Mouse (Mus musculus) midbrain, embryonic 11.5 days (tissue): ENCODE measurements around the gene Babam1. TPM values are rescaled to one million over a fixed set of nuclear protein-coding genes. Genes with fewer than 3 reads are reported as not detected.

Source experiments
- ATAC-seq: fragments of 200-750 bp; cut with Nextera tagmentation; 2 replicates; pipeline ENCODE4 v1.8.0; 2017; ENCODE audit warnings: moderate TSS enrichment, moderate library complexity; ENCODE audit not compliant: low FRiP score
- DNase-seq: peaks from one replicate; pipeline ENCODE4 v3.0.0; 2015; ENCODE audit warnings: low spot score; ENCODE audit errors: missing footprints
- H3K27ac ChIP-seq: fragments of 300-500 bp; sonication (generic); 2 replicates; pipeline ENCODE4 v1.5.1; 2014; ENCODE audit warnings: low read depth, low read length
- H3K27me3 ChIP-seq: fragments of 300-500 bp; sonication (generic); 2 replicates; pipeline ENCODE4 v1.6.1; 2014; ENCODE audit warnings: mild to moderate bottlenecking, low read length, moderate library complexity, mixed read lengths; ENCODE audit not compliant: control insufficient read depth, insufficient read depth
- H3K36me3 ChIP-seq: fragments of 300-500 bp; sonication (generic); 2 replicates; pipeline ENCODE4 v1.6.1; 2014; ENCODE audit warnings: mild to moderate bottlenecking, low read length, moderate library complexity, mixed read lengths; ENCODE audit not compliant: control insufficient read depth, insufficient read depth
- H3K4me1 ChIP-seq: fragments of 300-500 bp; sonication (generic); 2 replicates; pipeline ENCODE4 v1.6.1; 2014; ENCODE audit warnings: low read length; ENCODE audit not compliant: control insufficient read depth, insufficient read depth
- H3K4me2 ChIP-seq: fragments of 300-500 bp; sonication (generic); 2 replicates; pipeline ENCODE4 v1.6.1; 2014; ENCODE audit warnings: mild to moderate bottlenecking, moderate library complexity
- H3K4me3 ChIP-seq: fragments of 300-500 bp; sonication (generic); 2 replicates; pipeline ENCODE4 v1.5.1; 2014; ENCODE audit warnings: low read depth, low read length
- H3K9ac ChIP-seq: fragments of 300-500 bp; sonication (generic); 2 replicates; pipeline ENCODE4 v1.6.1; 2014; ENCODE audit warnings: low read length
- H3K9me3 ChIP-seq: fragments of 300-500 bp; sonication (generic); 2 replicates; pipeline ENCODE4 v1.6.1; 2016; ENCODE audit warnings: low read length; ENCODE audit not compliant: control insufficient read depth
- WGBS: fragments of 180-500 bp; shearing (Covaris S2); extraction: QIAGEN DNeasy Blood & Tissue Kit; methylation state at CpG from one replicate; pipeline ENCODE4 v1.1.7; 2014; 5-methylcytosine and 5-hydroxymethylcytosine counted together
- polyA plus RNA-seq: library from polyadenylated mRNA; unstranded; fragments of >200 nt; fragmentation: Nextera tagmentation; extraction: Ambion mirVana; gene quantifications from 2 replicates; pipeline ENCODE4 v1.2.1, GENCODE M21; 2014

Babam1 gene
- polyA plus RNA-seq = 99.0 and 99.2 TPM in 2 replicates

DNA sequence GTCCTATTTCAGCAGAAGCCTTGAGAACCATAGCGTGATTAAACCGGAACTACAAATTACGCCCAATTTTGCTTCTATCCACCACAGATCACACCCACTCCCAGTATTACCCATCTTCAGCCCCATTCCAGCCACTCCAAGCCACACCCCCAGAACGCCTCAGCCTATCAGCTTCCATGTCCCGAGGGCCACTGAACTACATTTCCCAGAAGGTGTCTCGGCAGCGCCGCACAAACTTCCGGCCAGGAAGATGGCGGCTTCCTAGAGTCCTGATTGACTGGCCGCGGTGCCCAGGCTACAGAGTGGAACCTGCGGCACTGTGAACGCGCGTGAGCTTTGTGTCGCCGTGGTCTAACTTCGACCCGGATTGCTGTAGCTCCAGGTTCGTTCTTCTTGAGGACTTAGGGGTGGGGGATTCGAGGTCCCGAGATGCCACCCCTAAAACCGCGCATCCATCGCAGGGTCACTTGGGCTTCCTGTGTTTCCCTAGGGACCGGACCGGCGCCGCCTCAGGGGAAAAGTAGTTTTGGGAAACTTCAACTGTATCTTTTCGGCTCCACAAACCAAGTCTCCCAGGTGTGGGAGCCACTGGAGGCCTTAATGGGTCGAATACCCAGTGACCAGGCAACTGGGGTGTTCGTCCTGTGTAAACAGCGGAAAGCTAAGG, at the start of gene Babam1:
Babam1 (plus strand) TSS at position 223 of the 667 bp plus-strand sequence.
- peak within 1 kb of the TSS; percentile 20; the same call in 1 of the 2 replicates for H3K27ac ChIP-seq
- H3K9me3 ChIP-seq = no peaks in the 10 kb centered on the region
- H3K4me3 ChIP-seq = peak within 1 kb of the TSS; percentile 82
- H3K36me3 ChIP-seq = no peaks in the 10 kb centered on the region
- WGBS = 1% methylated on average over 34 of the region's 34 CpGs
- H3K9ac ChIP-seq = peak within 1 kb of the TSS; percentile 79
- peak; percentile 97 for DNase-seq
- peaks cover 9% of the 10 kb centered on the region for H3K4me1 ChIP-seq
- no peaks in the 10 kb centered on the region for H3K27me3 ChIP-seq
- peak within 1 kb of the TSS; percentile 83 for H3K4me2 ChIP-seq
- peak; percentile 97 for ATAC-seq

DNA sequence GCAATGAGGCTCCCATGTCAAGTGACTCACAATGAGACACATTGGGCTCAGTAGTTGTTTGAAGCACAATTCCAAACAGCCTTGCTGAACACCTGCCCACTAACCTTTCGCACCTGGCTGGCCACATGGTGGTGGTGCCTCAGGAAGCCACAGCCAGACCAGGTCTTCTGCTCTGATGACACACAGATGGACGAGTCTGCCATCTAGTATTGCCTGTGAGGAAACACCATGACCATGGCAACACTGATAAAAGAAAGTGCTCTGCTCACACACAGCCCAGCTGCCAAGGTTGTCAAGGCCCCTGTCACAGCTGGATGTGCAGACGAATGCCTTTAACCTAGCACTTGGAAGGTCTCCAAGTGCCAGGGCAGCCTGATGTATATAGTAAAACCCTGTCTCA, 45.5 kb upstream of the Babam1 start:
- H3K4me2 ChIP-seq = no peak overlapping the region
- no peaks in the 10 kb centered on the region for H3K4me1 ChIP-seq
- no peaks in the 10 kb centered on the region for H3K27me3 ChIP-seq
- no peaks in the 10 kb centered on the region for H3K9me3 ChIP-seq
- H3K36me3 ChIP-seq = peaks cover 38% of the 10 kb centered on the region
- DNase-seq = no peak
- ATAC-seq = no peak
- H3K27ac ChIP-seq = no peak overlapping the region
- 82% methylated on average over 3 of the region's 3 CpGs for WGBS
- H3K4me3 ChIP-seq = no peak overlapping the region
- no peak overlapping the region for H3K9ac ChIP-seq

DNA sequence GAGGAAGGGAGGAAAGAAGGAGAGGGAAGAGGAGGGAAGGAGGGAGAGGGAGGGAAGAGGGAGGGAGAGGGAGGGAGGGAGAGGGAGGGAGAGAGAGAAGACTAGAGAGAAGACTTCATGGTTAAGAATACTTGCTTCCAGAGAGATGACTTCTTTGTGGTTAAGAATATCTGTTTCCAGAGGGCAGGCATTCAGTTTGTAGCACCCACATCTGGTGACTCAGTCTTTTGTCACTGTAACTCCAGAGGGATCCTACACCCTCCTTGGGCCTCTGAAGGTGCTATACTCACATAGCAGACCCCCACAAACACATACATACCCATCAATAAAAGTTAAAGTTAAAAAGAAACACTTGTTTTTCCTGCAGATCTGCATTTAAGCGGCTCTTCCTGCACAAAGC, 45.1 kb upstream of the Babam1 start:
- H3K4me1 ChIP-seq = no peaks in the 10 kb centered on the region
- no peak overlapping the region for H3K4me2 ChIP-seq
- DNase-seq (no peak), ATAC-seq (no peak)
- H3K27ac ChIP-seq = no peak overlapping the region
- H3K27me3 ChIP-seq = no peaks in the 10 kb centered on the region
- WGBS = 93% methylated on average over 1 of the region's 1 CpGs
- peaks cover 37% of the 10 kb centered on the region for H3K36me3 ChIP-seq
- no peaks in the 10 kb centered on the region for H3K9me3 ChIP-seq
- no peak overlapping the region for H3K4me3 ChIP-seq
- H3K9ac ChIP-seq = no peak overlapping the region

DNA sequence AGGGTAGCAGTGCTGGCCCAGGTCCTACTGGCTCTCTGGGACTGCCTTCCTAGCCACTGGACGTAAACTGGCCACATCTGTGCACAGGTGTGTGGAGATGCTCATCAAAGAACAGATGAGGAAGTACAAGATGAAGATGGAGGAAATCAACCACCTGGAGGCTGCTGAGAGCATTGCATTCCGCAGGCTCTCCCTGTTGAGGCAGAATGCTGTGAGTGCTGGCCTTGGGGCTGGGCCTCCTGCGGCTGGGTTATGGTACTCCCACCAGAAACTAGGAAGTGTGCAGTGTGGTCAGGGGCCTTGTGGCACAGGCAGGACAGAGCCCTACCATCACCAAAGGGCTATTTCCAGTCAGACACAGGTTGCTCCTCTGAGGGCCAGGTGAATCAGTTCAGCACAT, 38.6 kb upstream of the Babam1 start:
- ATAC-seq (no peak), DNase-seq (no peak)
- no peaks in the 10 kb centered on the region for H3K4me1 ChIP-seq
- no peak overlapping the region for H3K27ac ChIP-seq
- no peak overlapping the region for H3K4me3 ChIP-seq
- peaks cover 28% of the 10 kb centered on the region for H3K36me3 ChIP-seq
- no peaks in the 10 kb centered on the region for H3K9me3 ChIP-seq
- H3K27me3 ChIP-seq = no peaks in the 10 kb centered on the region
- WGBS = 86% methylated on average over 3 of the region's 3 CpGs
- no peak overlapping the region for H3K4me2 ChIP-seq
- no peak overlapping the region for H3K9ac ChIP-seq

DNA sequence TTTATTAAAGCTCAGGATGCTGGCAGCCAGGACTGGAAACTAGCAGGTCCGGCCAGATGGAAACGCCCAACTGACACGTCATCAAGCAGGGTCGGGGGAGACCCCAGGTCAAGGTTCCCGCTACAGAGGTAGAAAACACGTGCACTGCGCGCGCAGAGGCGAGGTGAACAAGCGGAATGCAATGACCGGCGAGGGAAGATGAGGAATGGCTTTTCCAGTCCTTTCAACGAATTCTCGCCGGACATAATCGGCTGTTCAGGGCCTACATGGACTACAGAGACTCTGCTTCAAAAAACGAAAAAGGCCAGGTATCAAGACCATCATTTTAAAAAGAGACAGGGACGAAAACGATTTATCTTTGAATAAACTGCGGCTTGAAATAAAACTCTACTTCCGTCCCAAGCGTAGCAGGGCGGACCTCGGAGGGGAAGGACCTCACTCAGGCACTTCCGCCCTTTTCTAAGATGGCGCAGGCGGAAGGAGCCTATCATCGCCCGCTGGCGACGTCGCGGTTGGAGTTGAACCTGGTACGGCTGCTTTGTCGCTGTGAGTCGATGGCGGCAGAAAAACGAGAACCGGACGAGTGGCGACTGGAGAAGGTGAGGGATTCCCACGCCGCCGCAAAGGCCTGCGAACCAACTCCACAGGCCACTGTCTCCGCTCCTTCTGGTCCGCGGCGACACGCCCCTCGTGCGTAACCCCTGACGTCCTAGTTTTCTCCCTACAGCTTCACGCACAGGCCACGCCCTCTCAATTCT, 29.7 kb upstream of the Babam1 start, which contains the start of gene Use1:
Use1 (plus strand) TSS at position 78 of the 758 bp plus-strand sequence.
- Histone ChIP-seq H3K9ac (peak within 1 kb of the TSS; percentile 74), H3K4me1 (peaks cover 9% of the 10 kb centered on the region), H3K27ac (peak within 1 kb of the TSS; percentile 75), H3K4me3 (peak within 1 kb of the TSS; percentile 62), H3K9me3 (no peaks in the 10 kb centered on the region), H3K36me3 (peaks cover 5% of the 10 kb centered on the region; the same call in 1 of the 2 replicates), H3K27me3 (no peaks in the 10 kb centered on the region), H3K4me2 (peak within 1 kb of the TSS; percentile 67)
- peak; percentile 76 for ATAC-seq
- under 1% methylated on average over 56 of the region's 56 CpGs for WGBS
- peak; percentile 99 for DNase-seq

DNA sequence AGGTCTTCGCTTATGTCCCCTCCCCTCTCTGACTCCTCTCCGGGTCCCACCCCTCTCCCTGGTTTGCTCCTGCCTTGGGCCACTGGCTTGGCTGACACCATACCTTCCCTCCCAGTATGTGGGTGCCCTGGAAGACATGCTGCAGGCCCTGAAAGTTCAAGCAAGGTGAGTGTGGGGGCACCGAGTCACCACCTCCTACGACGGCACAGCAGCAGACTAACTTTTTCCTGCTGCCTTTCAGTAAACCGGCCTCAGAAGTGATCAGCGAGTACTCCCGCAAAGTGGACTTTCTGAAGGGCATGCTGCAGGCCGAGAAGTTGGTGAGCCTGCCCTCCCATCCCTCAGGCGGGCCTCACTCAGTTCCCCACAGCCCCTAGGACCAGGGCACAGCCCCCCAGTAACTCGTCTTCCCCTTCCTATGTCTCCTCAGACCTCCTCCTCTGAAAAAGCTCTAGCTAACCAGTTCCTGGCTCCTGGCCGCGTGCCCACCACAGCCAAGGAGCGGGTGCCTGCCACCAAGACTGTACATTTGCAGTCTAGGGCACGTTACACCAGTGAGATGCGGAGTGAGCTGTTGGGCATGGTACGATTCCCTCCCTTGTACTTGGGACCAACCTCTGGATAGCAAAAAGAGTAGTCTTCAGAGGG, 29.0 kb upstream of the Babam1 start:
- no peaks in the 10 kb centered on the region for H3K9me3 ChIP-seq
- H3K4me2 ChIP-seq = peak overlapping the region; percentile 67
- peaks cover 9% of the 10 kb centered on the region for H3K4me1 ChIP-seq
- H3K9ac ChIP-seq = peak overlapping the region; percentile 74
- peak; percentile 82; the same call in 1 of the 2 replicates for ATAC-seq
- WGBS = 54% methylated on average over 17 of the region's 17 CpGs
- H3K27ac ChIP-seq = peak overlapping the region; percentile 75; the same call in 1 of the 2 replicates
- DNase-seq = peak; percentile 66
- H3K36me3 ChIP-seq = peaks cover 5% of the 10 kb centered on the region; the same call in 1 of the 2 replicates
- H3K4me3 ChIP-seq = peak overlapping the region; percentile 62
- H3K27me3 ChIP-seq = no peaks in the 10 kb centered on the region

DNA sequence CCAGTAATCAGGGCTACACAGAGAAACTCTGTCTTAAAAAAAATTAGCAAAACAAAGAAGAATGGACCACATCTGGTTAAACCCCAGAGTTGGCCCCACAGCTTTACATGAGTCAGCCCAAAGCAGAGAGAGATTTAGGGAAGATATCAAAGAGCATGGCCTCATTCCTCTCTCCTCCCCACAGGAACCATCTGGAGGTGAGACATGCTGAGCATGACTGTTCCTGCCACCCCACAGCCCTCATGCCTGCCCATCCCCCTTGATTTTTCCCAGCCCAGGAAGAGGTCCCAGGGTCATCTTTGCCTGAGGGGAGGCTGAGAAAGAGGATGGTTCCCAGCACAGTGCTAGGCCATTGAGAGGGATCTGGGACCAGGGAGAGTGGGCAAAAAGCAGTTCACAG, 28.3 kb upstream of the Babam1 start:
- Histone ChIP-seq H3K4me1 (peaks cover 9% of the 10 kb centered on the region), H3K36me3 (peaks cover 5% of the 10 kb centered on the region; the same call in 1 of the 2 replicates), H3K4me3 (no peak overlapping the region), H3K27ac (no peak overlapping the region), H3K9ac (no peak overlapping the region), H3K4me2 (no peak overlapping the region), H3K27me3 (no peaks in the 10 kb centered on the region), H3K9me3 (no peaks in the 10 kb centered on the region)
- DNase-seq (peak; percentile 61), ATAC-seq (no peak)

DNA sequence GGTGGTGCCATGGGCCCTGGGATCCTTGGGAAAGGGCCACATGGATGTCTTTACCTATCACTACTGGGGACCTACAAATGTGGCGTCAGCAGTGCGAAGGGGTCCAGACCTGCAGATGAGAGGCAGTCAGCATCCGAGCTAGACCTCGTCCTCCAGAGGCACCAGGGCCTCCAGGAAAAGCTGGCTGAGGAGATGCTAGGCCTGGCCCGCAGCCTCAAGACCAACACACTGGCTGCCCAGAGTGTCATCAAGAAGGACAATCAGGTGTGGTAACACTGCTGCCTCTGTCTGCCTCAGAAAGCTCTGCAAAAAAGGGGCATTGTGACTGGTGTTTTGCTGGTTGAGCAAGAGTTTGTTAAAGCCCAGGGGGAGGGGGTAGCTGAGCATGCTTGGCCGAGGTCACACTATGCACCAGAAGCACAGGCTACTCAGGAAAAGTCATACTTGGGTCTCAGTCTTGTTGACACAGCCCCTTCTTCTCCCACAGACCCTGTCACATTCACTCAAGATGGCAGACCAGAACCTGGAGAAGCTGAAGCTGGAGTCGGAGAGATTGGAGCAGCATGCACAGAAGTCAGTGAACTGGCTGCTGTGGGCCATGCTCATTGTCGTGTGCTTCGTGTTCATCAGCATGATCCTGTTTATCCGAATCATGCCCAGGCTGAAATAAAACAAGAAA, 27.5 kb upstream of the Babam1 start:
- H3K4me2 ChIP-seq = no peak overlapping the region
- WGBS = 93% methylated on average over 10 of the region's 10 CpGs
- H3K4me1 ChIP-seq = peaks cover 9% of the 10 kb centered on the region
- ATAC-seq (no peak), DNase-seq (peak; percentile 2)
- H3K4me3 ChIP-seq = no peak overlapping the region
- H3K9ac ChIP-seq = no peak overlapping the region
- H3K27ac ChIP-seq = no peak overlapping the region
- no peaks in the 10 kb centered on the region for H3K27me3 ChIP-seq
- no peaks in the 10 kb centered on the region for H3K9me3 ChIP-seq
- H3K36me3 ChIP-seq = peaks cover 5% of the 10 kb centered on the region; the same call in 1 of the 2 replicates
